20 mouse cellular contexts compared by ENCODE assay signal in the genomic region with DNA sequence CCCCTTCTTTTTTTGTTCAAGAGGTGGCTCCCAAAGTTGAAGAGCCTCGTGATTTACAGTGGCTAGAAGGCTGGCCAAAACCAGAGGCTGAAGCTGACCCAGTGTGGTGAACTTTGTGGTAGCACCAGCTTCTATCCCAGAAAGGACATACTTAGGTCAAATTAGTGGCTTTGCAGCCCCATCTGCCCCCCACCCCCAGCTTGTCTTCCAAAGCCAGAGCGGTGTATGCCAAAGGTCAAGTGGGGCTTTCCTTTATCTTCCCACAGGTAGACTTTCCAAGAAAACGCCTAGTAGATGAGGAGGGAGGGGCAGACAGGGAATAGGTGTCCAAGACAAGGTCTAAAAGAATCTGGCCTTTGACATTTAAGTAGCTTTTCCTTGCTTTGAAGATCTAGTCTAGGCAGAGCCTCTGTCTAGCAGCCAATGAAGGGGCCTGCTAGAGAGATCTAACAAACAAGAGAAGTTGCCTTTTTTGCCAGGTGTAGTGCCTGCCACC. TPM values are rescaled to one million over a fixed set of nuclear protein-coding genes. Genes with fewer than 3 reads are reported as not detected.
A peak's percentile ranks its signal among the peaks of the same experiment; 100 is the strongest.
DNase-seq lines count a peak whose midpoint lies in the region; ATAC-seq lines count a peak whose summit lies in the region.
"Had no signal": no experiment of that assay in that cellular context is flagged by ENCODE, and none has a peak within 500 bp of the region (broad histone marks: within the 10 kb centered on the region; RNA-seq: fewer than 3 reads in every experiment).

No protein-coding gene starts in this region.

- 13% methylated on average over 3 of the region's 3 CpGs for WGBS in midbrain, embryonic 11.5 days
- 16% methylated on average over 3 of the region's 3 CpGs for WGBS in midbrain, embryonic 13.5 days
- 18% methylated on average over 3 of the region's 3 CpGs for WGBS in intestine, embryonic 16.5 days

- H3K9ac ChIP-seq in midbrain, embryonic 11.5 days (ENCODE audit: low read length), result no peak overlapping the region
- no peak overlapping the region for H3K9ac ChIP-seq in midbrain, embryonic 13.5 days (replicated peaks)
- H3K9ac ChIP-seq in intestine, embryonic 16.5 days (ENCODE audit: low read depth, low read length), result no peak overlapping the region
- H3K9ac ChIP-seq: embryonic facial prominence, embryonic 12.5 days; forebrain, embryonic 15.5 days; heart, embryonic 15.5 days; hindbrain, embryonic 15.5 days had no signal

- no peaks in the 10 kb centered on the region for H3K36me3 ChIP-seq in midbrain, embryonic 11.5 days (ENCODE audit: control insufficient read depth, insufficient read depth, low read length)
- no peaks in the 10 kb centered on the region for H3K36me3 ChIP-seq in midbrain, embryonic 13.5 days
- no peaks in the 10 kb centered on the region for H3K36me3 ChIP-seq in intestine, embryonic 16.5 days (ENCODE audit: control insufficient read depth, insufficient read depth, low read length)
- H3K36me3 ChIP-seq: embryonic facial prominence, embryonic 12.5 days; forebrain, embryonic 15.5 days; heart, embryonic 15.5 days; hindbrain, embryonic 15.5 days had no signal

- no peak overlapping the region for H3K27ac ChIP-seq in midbrain, embryonic 11.5 days (ENCODE audit: low read depth, low read length)
- H3K27ac ChIP-seq in midbrain, embryonic 13.5 days, result no peak overlapping the region
- H3K27ac ChIP-seq in intestine, embryonic 16.5 days (ENCODE audit: low read length), result peak overlapping the region; percentile 7; the same call in 1 of the 2 replicates
- H3K27ac ChIP-seq: embryonic facial prominence, embryonic 12.5 days; forebrain, embryonic 15.5 days; heart, embryonic 15.5 days; hindbrain, embryonic 15.5 days had no signal

- 0 out of 2 replicates have a peak, but pooled peaks cover 2% of the 10 kb centered on the region for H3K9me3 ChIP-seq in midbrain, embryonic 11.5 days (ENCODE audit: control insufficient read depth, low read length)
- no peaks in the 10 kb centered on the region for H3K9me3 ChIP-seq in midbrain, embryonic 13.5 days
- no peaks in the 10 kb centered on the region for H3K9me3 ChIP-seq in intestine, embryonic 16.5 days (ENCODE audit: control insufficient read depth, low read length)
- H3K9me3 ChIP-seq: embryonic facial prominence, embryonic 12.5 days; forebrain, embryonic 15.5 days; heart, embryonic 15.5 days had no signal

- no peak for ATAC-seq in midbrain, embryonic 11.5 days (ENCODE audit: low FRiP score)
- no peak for ATAC-seq in midbrain, embryonic 13.5 days
- ATAC-seq in intestine, embryonic 16.5 days, result no peak
- ATAC-seq: forebrain, embryonic 15.5 days; Patski had no signal

- H3K4me1 ChIP-seq in midbrain, embryonic 11.5 days (ENCODE audit: control insufficient read depth, insufficient read depth, low read length), result peaks cover 19% of the 10 kb centered on the region
- H3K4me1 ChIP-seq in midbrain, embryonic 13.5 days (replicated peaks), result peaks cover 55% of the 10 kb centered on the region
- peaks cover 19% of the 10 kb centered on the region for H3K4me1 ChIP-seq in intestine, embryonic 16.5 days (ENCODE audit: control insufficient read depth, insufficient read depth, low read length)

- H3K4me2 ChIP-seq in midbrain, embryonic 11.5 days, result no peak overlapping the region
- H3K4me2 ChIP-seq in midbrain, embryonic 13.5 days (replicated peaks), result no peak overlapping the region
- 0 out of 2 replicates have a peak overlapping the region, but pooled peaks have one; percentile 0 for H3K4me2 ChIP-seq in intestine, embryonic 16.5 days (ENCODE audit: low read depth, low read length)
- H3K4me2 ChIP-seq: forebrain, embryonic 15.5 days had no signal

- peak; percentile 85 for DNase-seq in midbrain, embryonic 11.5 days (ENCODE audit: low spot score, missing footprints)
- peak; percentile 58 for DNase-seq in R1 (ENCODE audit: low read depth, low spot score)
- DNase-seq in adrenal gland, adult (ENCODE audit: inconsistent age in 2 of 2, low spot score in 1 of 2), result no peak
- DNase-seq in layer of hippocampus, postnatal 36 days, result no peak
- DNase-seq in cerebellum, postnatal 4 days (ENCODE audit: low spot score in 2 of 2), result no peak
- DNase-seq: adrenal gland, postnatal 14 days; cerebellum, adult 11-12 months; cerebellum, adult 9-10 months; cerebellum, postnatal 36 days; gastrocnemius, postnatal 36 days; heart, adult 18-20 months; heart, postnatal 36 days; kidney, adult 2 months had no signal

- no peak overlapping the region for H3K4me3 ChIP-seq in midbrain, embryonic 11.5 days (ENCODE audit: low read depth, low read length)
- H3K4me3 ChIP-seq in midbrain, embryonic 13.5 days (replicated peaks), result no peak overlapping the region
- H3K4me3 ChIP-seq in intestine, embryonic 16.5 days (ENCODE audit: low read length), result no peak overlapping the region; the same call in 1 of the 2 replicates
- H3K4me3 ChIP-seq: forebrain, embryonic 15.5 days; hindbrain, embryonic 15.5 days had no signal

- peaks cover 97% of the 10 kb centered on the region for H3K27me3 ChIP-seq in midbrain, embryonic 11.5 days (ENCODE audit: control insufficient read depth, insufficient read depth, low read length)
- peaks cover 100% of the 10 kb centered on the region for H3K27me3 ChIP-seq in midbrain, embryonic 13.5 days
- peaks cover 21% of the 10 kb centered on the region for H3K27me3 ChIP-seq in intestine, embryonic 16.5 days (replicated peaks; ENCODE audit: control insufficient read depth, insufficient read depth, low read length)

RNA-seq across cellular contexts. Expression of a gene that starts 9.0 kb away (rescaled TPM):
- polyA plus RNA-seq in midbrain, embryonic 11.5 days (2014; fragmentation: Nextera tagmentation; extraction: Ambion mirVana), result 0.40 and 0.52 TPM in 2 replicates
- polyA plus RNA-seq in midbrain, embryonic 13.5 days (2015; fragmentation: Nextera tagmentation; extraction: Ambion mirVana), result 2.1 TPM in 2 replicates
- polyA plus RNA-seq in intestine, embryonic 16.5 days (2015; fragmentation: Nextera tagmentation; extraction: Ambion mirVana), result 8.4 and 9.0 TPM in 2 replicates
- not detected for total RNA-seq in layer of hippocampus, postnatal 36 days (2021)

Comparison
In these comparisons a context has a peak if more than half of its experiments do, and no peak if none do; other contexts are left out.
1. DNase-seq: peak in midbrain, embryonic 11.5 days (single experiment) and R1 (single experiment); none in adrenal gland, adult (0 of 2), layer of hippocampus, postnatal 36 days (0 of 2) and cerebellum, postnatal 4 days (0 of 2).